Mouse (Mus musculus) gastrocnemius, adult 8-10 months (tissue): ENCODE results near the gene Sec24c. TPM values are rescaled to one million over a fixed set of nuclear protein-coding genes. Genes with fewer than 3 reads are reported as not detected.

Source experiments
- DNase-seq, 2 experiments: peaks; one replicate each; pipeline ENCODE4 v3.0.0; 2022; ENCODE audit warnings: low spot score in 2 of 2
- microRNA-seq: library from miRNA; unstranded; fragments of <30 nt; microRNA quantifications from one replicate; pipeline ENCODE4 v1.2.0, GENCODE M21; 2022
- total RNA-seq, 4 experiments: library from RNA; stranded (reverse); gene quantifications; 2 replicates each; pipeline ENCODE4 v1.2.4; 2022

The Sec24c gene
- total RNA-seq, 4 experiments from 2014 or later: 64.6 to 79.3 (median 71.4) TPM

GRCm38 (mm10) chr14:20733952-20734774 is 60.1 kb downstream of the Sec24c start, which contains the start of gene Ndst2:
Ndst2 (minus strand) TSS chr14:20734562.
- DNase-seq: peak; percentile 83 to 85

GRCm38 (mm10) chr14:20735052-20735451 is 60.9 kb downstream of the Sec24c start:
- no peak for DNase-seq

- DNase-seq: no peak
These were observed 61.8 kb downstream of the Sec24c start for GRCm38 (mm10) chr14:20735892-20736390.

GRCm38 (mm10) chr14:20737306-20737705 is 63.2 kb downstream of the Sec24c start:
- peak; percentile 36 to 41 for DNase-seq

GRCm38 (mm10) chr14:20738511-20738910 is 64.4 kb downstream of the Sec24c start:
- DNase-seq: no peak

- no peak for DNase-seq
These were observed 67.2 kb downstream of the Sec24c start for GRCm38 (mm10) chr14:20741301-20741700.

GRCm38 (mm10) chr14:20743614-20744013 is 69.5 kb downstream of the Sec24c start:
- DNase-seq: peak in 1 of 2 experiments; percentile 53

Small RNA genes lying within 50 kb of the gene (microRNA-seq; reads per million reads assigned to microRNA genes)
- gene Mir6946: not detected

Other genes starting within 250 kb of the Sec24c start
- under 1 TPM; 0.11 to 0.29 (median 0.21) TPM for gene Cfap70, start 222.1 kb upstream of the Sec24c start, total RNA-seq
- 10 to 100 TPM; 50.9 to 69.9 (median 56.2) TPM for gene Anxa7, start 194.2 kb upstream of the Sec24c start, total RNA-seq
- 100 to 1,000 TPM; 250 to 371 (median 286) TPM for gene Mss51, start 177.4 kb upstream of the Sec24c start, total RNA-seq
- gene Ppp3cb, start 127.7 kb upstream of the Sec24c start, total RNA-seq: 100 to 1,000 TPM; 187 to 242 (median 207) TPM
- 1 to 10 TPM; 2.4 to 6.4 (median 3.8) TPM for gene Usp54, start 33.2 kb upstream of the Sec24c start, total RNA-seq
- gene Myoz1, start 17.8 kb upstream of the Sec24c start, total RNA-seq: 1,000 to 10,000 TPM; 3,090 to 3,449 (median 3,228) TPM
- gene Synpo2l, start 6.0 kb upstream of the Sec24c start, total RNA-seq: 100 to 1,000 TPM; 153 to 168 (median 158) TPM
- gene Fut11, start 20.7 kb downstream of the Sec24c start, total RNA-seq: 1 to 10 TPM; 1.3 to 2.0 (median 1.5) TPM
- 100 to 1,000 TPM; 122 to 140 (median 126) TPM for gene Chchd1, start 28.7 kb downstream of the Sec24c start, total RNA-seq
- gene Zswim8, start 33.2 kb downstream of the Sec24c start, total RNA-seq: 10 to 100 TPM; 24.2 to 32.0 (median 26.4) TPM
- 1 to 10 TPM; 4.6 to 9.3 (median 6.6) TPM for gene Ndst2, start 60.3 kb downstream of the Sec24c start, total RNA-seq
- gene Camk2g, start 119.8 kb downstream of the Sec24c start, total RNA-seq: 100 to 1,000 TPM; 187 to 196 (median 195) TPM
- 10 to 100 TPM; 13.4 to 23.7 (median 18.1) TPM for gene Plau, start 162.4 kb downstream of the Sec24c start, total RNA-seq